Mouse (Mus musculus) megakaryocyte, embryonic 14.5 days (primary cell): Measurements from ENCODE around the gene Cyp2e1. TPM values are rescaled to one million over a fixed set of nuclear protein-coding genes. Genes with fewer than 3 reads are reported as not detected.

ENCODE experiments used
- H3K27me3 ChIP-seq: replicated peaks from 2 replicates; pipeline ENCODE3; 2012; ENCODE audit warnings: inconsistent platforms
- H3K36me3 ChIP-seq: replicated peaks from 2 replicates; pipeline ENCODE3; 2012; ENCODE audit warnings: low read length, inconsistent platforms, mixed read lengths
- H3K4me1 ChIP-seq: 2 replicates; pipeline ENCODE4 v1.6.1; 2012; ENCODE audit warnings: inconsistent platforms
- H3K4me3 ChIP-seq: replicated peaks from 2 replicates; pipeline ENCODE3; 2012; ENCODE audit warnings: moderate library complexity, mild to moderate bottlenecking, inconsistent platforms
- H3K9me3 ChIP-seq: 2 replicates; pipeline ENCODE4 v1.6.1; 2012; ENCODE audit warnings: inconsistent platforms
- FLI1 ChIP-seq: IDR thresholded peaks from 2 replicates; pipeline ENCODE4 v1.6.1; 2012; ENCODE audit warnings: low read length, inconsistent platforms, mixed read lengths
- GATA1 ChIP-seq: IDR thresholded peaks from 3 replicates; pipeline ENCODE4 v1.6.1; 2012; ENCODE audit warnings: mixed read lengths, low read length, inconsistent platforms, borderline replicate concordance
- polyA plus RNA-seq: library from polyadenylated mRNA; stranded (reverse); fragments of >175 nt; gene quantifications from 2 replicates; pipeline ENCODE4 v1.2.3, GENCODE M21; 2012; ENCODE audit warnings: low replicate concordance; ENCODE audit not compliant: insufficient read depth

Cyp2e1 gene
- not detected in 2 replicates for polyA plus RNA-seq

DNA sequence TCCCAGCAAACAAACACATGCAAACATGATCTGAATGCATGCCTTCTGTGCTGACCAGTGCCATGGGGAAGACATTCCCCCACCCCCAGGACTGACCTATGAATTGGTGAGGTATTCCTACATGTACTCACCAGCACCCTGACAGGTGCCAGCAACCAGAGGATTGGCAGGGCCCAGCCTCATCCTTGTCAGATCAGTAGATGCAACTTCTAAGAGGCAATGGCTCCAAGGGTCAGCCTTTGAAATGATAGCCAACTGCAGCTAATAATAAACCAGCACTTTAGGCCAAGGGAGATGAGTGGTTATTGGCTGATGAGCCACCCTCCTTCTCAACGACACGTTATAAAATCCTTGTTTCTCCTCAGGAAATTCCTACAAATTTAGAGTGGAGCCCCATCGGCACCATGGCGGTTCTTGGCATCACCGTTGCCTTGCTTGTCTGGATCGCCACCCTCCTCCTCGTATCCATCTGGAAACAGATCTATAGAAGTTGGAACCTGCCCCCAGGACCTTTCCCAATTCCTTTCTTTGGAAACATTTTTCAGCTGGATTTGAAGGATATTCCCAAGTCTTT is at the start of gene Cyp2e1:
Gene Cyp2e1, plus strand, starts transcription at position 293 of the 574 bp plus-strand sequence.
- Histone ChIP-seq H3K9me3 (no peaks in the 10 kb centered on the region), H3K36me3 (no peaks in the 10 kb centered on the region), H3K4me1 (no peaks in the 10 kb centered on the region), H3K27me3 (peaks cover 17% of the 10 kb centered on the region), H3K4me3 (no peak within 1 kb of the TSS)
- TF ChIP-seq FLI1 (no peak), GATA1 (no peak)

DNA sequence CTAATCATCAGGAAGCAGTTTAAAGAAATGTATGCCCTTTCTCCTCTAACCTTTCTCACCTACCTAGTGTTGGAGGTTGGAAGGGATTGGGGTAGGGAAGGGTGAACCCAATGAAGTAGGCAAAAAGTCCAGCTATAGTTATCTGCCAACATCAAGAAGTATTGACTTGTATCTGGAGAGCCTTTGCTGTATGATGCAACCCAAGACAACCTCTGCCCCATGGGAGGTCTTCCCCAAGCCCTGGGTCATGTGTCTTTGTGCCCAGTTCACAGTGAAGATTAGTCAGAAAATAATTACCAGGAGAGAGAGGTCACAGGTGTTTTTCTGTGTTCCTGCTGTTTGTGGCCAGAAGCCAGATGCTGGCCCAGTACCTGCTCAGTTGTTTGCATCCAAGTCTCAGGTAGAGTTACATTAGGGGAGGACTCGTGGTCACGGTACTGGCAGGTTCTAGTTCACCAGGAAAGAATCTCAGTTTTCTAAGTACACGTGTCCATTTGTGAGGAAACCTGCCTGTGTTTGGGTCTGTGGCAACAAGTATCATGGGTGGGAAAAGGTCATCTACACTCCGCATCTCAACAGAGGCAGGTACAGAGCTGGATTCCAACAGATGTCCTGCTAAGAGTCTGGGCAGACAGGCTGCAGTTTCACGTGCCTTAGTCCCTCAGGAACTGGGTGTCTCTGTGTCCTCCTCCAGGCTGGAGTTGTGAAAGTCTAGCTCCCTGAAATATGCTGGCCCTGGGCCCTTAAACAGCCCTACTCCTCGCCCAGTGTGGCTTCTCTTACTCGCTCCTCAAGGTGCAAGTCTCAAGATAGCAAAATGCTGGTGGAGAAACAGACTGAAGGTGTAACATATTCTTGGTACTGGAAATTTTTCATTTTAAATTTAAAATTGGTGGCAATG is 46.1 kb upstream of the Cyp2e1 start:
- no peaks in the 10 kb centered on the region for H3K9me3 ChIP-seq
- no peaks in the 10 kb centered on the region for H3K36me3 ChIP-seq
- no peaks in the 10 kb centered on the region for H3K4me1 ChIP-seq
- peaks cover 8% of the 10 kb centered on the region for H3K27me3 ChIP-seq
- TF ChIP-seq FLI1 (no peak), GATA1 (no peak)
- H3K4me3 ChIP-seq = no peak overlapping the region

DNA sequence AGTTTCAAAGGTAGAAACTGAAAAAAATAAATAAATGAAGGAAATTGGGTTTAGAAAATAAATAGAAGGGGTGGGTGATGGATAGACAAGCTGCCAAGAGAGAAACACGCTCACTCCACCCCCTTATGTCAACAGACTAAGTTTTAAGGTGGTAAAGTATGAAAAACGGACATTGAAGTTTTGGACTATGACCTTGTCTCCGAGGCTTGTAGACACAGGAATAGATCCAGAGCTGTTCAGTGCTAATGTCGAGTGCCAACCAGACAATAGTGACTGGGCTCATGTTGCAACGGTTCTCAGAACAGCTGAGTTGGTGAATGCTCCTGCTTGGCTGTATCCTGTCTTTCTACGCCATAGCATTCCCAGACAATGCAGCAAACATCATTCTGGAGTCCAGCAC is 42.4 kb upstream of the Cyp2e1 start:
- Histone ChIP-seq H3K4me1 (no peaks in the 10 kb centered on the region), H3K36me3 (no peaks in the 10 kb centered on the region), H3K4me3 (no peak overlapping the region), H3K9me3 (no peaks in the 10 kb centered on the region), H3K27me3 (peaks cover 11% of the 10 kb centered on the region)
- TF ChIP-seq FLI1 (no peak), GATA1 (no peak)

DNA sequence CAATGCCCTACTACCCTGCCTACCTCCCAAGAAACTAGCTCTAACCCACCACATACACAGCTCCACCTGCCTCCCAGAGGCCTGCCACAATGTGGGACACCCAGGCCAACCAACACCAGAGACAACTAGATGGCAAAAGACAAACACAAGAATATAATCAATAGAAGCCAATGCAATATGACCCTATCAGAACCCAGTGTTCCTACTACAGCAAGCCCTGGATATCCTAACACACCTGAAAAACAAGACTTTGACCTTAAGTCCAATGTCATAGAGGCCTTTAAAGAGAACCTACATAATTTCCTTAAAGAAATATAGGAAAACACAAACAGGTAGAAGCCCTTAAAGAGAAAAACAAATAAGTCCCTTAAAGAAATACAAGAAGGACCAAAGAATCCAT is 38.0 kb upstream of the Cyp2e1 start:
- H3K4me3 ChIP-seq = no peak overlapping the region
- no peaks in the 10 kb centered on the region for H3K4me1 ChIP-seq
- H3K27me3 ChIP-seq = peaks cover 8% of the 10 kb centered on the region
- no peaks in the 10 kb centered on the region for H3K9me3 ChIP-seq
- H3K36me3 ChIP-seq = no peaks in the 10 kb centered on the region
- no peak for TF ChIP-seq FLI1

DNA sequence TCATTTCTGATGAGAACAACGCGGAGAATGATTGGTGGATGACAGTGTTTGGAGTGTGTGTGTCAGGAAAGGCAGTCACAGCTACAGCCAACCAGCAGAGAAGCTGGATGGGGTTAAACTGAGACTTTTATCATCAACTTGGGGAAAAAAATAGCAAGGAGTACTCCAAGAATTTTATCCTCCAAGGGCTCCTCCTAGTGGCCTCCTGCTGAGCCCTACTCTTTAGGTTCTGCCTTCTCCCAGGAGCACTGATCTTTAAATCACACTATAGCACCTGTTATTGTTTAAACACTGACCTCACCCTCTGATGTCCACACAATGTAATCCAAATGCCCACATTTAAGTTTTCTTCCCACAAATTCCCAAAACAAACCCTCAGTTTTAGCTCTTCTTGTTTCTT is 30.4 kb upstream of the Cyp2e1 start:
- Histone ChIP-seq H3K4me3 (no peak overlapping the region), H3K9me3 (no peaks in the 10 kb centered on the region), H3K27me3 (no peaks in the 10 kb centered on the region), H3K4me1 (no peaks in the 10 kb centered on the region), H3K36me3 (no peaks in the 10 kb centered on the region)
- TF ChIP-seq FLI1 = no peak
- TF ChIP-seq GATA1 = no peak

DNA sequence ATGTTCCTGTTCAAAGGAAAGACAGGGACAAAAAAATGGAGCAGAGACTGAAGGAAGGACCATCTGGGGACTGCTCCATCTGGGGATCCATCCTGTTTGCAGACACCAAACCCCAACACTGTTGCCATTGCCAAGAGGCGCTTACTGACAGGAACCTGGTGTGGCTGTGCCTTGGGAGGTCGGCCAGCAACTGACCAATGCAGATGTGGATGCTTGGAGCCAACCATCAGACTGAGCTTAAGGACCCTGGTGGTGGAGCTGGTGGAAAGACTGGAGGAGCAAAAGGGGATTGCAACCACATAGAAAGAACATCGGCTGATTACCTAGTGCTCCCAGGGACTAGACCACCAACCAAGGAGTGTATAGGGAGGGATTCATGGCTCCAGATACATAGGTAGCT is 16.1 kb upstream of the Cyp2e1 start:
- H3K27me3 ChIP-seq = no peaks in the 10 kb centered on the region
- no peaks in the 10 kb centered on the region for H3K4me1 ChIP-seq
- H3K9me3 ChIP-seq = no peaks in the 10 kb centered on the region
- H3K36me3 ChIP-seq = no peaks in the 10 kb centered on the region
- TF ChIP-seq GATA1 = no peak
- TF ChIP-seq FLI1 = no peak
- no peak overlapping the region for H3K4me3 ChIP-seq

DNA sequence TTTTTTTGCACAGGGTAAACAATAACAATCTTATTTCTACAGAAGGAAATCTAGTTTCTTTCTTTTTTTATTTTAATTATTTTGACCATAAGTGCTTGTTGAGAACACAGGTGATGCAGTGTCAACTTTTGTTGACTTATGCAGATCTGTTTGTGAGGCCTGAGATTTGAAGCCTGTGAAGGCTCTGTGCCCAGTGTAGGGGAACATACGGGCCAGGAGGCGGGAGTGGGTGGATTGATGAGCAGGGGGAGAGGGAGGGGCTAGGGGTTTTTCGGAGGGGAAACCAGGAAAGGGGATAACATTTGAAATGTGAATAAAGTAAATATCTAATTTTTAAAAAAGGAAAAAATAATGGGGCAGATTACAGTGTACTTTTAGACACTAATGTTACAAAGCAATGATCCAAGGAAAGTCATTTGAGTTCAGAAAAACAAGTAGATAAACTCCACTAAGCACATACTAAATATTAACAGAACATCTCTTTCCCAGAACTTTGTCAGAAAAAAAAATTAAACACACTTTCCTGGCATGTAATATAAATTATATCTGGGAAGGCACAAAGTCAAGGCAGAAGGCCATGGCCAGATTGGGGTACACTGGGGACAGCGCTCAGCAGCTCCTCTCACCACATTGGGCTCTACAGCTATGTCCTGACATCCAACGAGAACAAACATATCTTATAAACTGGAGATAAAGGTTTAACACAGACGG is 15.3 kb upstream of the Cyp2e1 start:
- H3K9me3 ChIP-seq = no peaks in the 10 kb centered on the region
- no peaks in the 10 kb centered on the region for H3K4me1 ChIP-seq
- H3K36me3 ChIP-seq = no peaks in the 10 kb centered on the region
- H3K27me3 ChIP-seq = no peaks in the 10 kb centered on the region
- H3K4me3 ChIP-seq = no peak overlapping the region
- TF ChIP-seq FLI1 = no peak
- TF ChIP-seq GATA1 = no peak

DNA sequence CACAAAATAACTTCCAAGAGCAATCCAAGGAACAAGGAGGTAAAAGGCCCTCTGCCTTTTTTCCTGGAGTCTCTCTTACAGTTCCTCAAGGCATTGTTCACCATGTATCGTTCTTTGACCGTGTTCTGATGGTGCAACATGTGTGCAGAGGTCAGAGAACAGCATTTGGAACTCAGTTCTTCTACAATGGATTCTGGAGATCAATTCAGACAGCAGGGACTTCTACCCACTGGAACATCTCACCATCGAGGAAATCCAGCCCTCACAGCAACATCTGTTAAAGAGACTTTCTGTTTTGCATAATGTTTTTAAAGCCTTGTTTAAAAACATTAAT is 14.7 kb upstream of the Cyp2e1 start:
- Histone ChIP-seq H3K9me3 (no peaks in the 10 kb centered on the region), H3K4me1 (no peaks in the 10 kb centered on the region), H3K4me3 (no peak overlapping the region), H3K36me3 (no peaks in the 10 kb centered on the region), H3K27me3 (no peaks in the 10 kb centered on the region)
- TF ChIP-seq FLI1 = no peak
- TF ChIP-seq GATA1 = no peak

DNA sequence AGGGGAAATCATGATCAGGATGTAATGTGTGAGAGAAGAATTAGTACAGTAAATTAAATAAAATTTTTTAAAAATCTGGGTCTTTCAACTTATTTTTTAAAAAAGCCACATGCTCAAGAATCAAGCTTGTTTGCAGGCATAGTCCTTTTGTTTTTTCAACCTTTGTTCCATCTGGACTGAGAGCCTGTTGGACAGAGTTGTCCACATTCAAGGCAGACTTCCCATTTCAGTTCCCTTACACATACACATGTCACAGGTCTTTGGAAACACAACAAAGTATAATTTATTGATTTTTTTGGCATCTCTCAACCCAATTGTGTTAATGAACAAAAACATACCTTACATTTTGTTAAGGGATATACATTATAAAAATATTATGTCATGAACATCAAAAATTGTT is 9.0 kb upstream of the Cyp2e1 start:
- peaks cover 2% of the 10 kb centered on the region for H3K27me3 ChIP-seq
- no peak overlapping the region for H3K4me3 ChIP-seq
- peaks cover 4% of the 10 kb centered on the region; the same call in 1 of the 2 replicates for H3K9me3 ChIP-seq
- H3K36me3 ChIP-seq = no peaks in the 10 kb centered on the region
- TF ChIP-seq FLI1 = no peak
- TF ChIP-seq GATA1 = no peak
- no peaks in the 10 kb centered on the region for H3K4me1 ChIP-seq

DNA sequence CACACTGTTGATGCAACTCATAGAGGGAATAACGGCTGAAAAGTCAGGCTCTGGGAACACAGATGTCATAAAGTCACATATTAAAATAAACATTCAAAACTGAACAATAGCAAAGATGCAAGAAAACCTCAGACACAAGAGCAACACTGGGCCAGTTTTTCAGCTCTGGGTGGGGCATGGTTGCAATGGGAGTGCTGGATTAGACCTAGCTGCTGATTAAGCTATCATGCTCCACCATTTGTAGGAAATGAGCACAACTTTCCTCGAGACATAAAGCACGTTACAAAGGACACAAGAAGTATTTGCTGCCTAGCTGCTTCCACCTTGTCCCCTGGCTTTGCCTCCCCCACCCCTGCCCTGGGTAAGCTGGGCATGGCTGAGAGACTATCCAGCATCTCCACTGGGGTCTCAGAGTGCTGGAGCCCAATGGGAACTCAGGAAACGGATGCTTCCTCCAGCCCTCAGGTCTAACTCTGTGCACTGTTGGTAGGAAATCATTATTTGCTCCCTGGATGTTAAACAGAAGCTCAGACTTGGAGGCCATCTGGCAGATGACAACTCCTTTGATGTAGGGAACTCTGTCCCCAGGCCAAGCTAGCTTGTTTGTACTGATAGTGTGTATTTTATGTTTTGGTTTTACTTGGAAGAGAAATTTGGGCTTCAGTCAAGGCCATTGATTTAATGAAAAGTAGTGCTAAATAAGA is 7.2 kb upstream of the Cyp2e1 start:
- Histone ChIP-seq H3K9me3 (peaks cover 4% of the 10 kb centered on the region; the same call in 1 of the 2 replicates), H3K4me3 (no peak overlapping the region), H3K4me1 (no peaks in the 10 kb centered on the region), H3K27me3 (peaks cover 5% of the 10 kb centered on the region), H3K36me3 (no peaks in the 10 kb centered on the region)
- no peak for TF ChIP-seq GATA1
